Mouse (Mus musculus): ENCODE data around the gene Wdr44.

DNA sequence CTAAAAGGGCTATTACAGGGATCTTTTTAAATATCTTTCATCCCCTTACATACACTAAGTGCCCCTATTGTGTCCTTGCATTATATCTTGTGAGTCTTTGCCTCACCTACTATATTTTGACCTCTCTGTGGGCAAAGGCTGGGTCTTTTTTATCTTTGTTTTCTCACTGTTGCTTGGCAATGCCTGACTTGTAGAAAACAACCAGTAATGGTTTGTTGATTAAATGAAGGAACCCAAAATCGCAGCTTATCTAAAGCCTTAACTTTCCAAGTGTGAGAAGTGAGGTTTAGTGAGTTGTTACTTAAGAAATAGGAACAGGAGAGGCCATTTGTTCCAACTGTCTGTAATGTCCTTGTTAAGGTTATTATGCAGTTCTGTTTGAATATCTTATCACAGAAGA lies 24.4 kb downstream of the Wdr44 start:
- no peak for TF ChIP-seq CTCF (IDR thresholded peaks at IDR 0.05)
- no peak for TF ChIP-seq EP300 (IDR thresholded peaks at IDR 0.05; ENCODE audit: insufficient read depth, low read depth, low read length)
- TF ChIP-seq POLR2A (IDR thresholded peaks at IDR 0.05; ENCODE audit: insufficient read depth, low read depth, low read length) = no peak

Measured in heart, adult 2 months (tissue).